Mouse (Mus musculus): ENCODE measurements at regions not wholly inside any gene's neighbourhood (a gene's known extent, or its start where the extent isn't known, plus 50 kb on each side); places are given as distances from the start of the nearest gene placed in this dataset.

DNA sequence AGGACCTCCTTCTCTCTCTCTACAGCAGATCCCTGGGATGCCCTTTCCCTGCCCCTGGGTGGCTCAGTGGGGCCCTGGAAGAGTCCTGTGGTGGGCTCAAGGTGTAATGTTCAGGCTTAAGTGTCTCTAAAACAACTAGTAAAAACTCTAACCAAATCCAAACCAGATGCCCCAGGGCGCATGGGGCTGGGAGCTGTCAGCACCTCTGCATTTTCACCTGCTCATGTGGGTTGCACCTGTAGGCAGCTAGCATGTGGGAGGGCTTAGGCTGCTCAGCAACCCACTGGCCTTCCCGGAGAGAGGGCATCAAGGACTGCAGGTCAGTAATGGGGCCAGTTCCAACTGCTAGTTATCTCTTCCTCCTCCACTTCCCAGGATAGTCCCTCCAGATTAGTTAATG, 104.8 kb upstream of the Gm12830 start:
- no peak for DNase-seq (ENCODE audit: low read depth, low spot score)

DNA sequence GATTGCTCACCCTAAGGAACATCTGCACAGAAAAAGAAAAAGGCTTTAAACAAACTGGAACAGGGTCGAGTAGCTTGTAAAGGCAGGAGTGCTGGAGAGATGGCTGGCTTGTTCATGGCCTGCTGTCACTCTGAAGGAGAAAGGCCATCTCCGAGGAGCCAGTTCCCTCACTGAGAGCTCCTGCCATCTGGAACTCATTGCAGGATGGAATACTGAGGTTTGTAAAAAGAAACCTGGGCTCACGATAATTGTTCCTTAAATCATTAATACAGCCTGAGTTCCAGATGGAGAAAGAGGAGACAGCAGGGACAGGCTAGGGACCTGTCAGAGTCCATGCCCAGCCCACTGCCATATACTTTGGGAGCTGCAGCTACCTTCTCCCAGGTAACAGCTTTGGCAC, 100.8 kb upstream of the Gm12830 start:
- DNase-seq (ENCODE audit: low read depth, low spot score) = no peak

DNA sequence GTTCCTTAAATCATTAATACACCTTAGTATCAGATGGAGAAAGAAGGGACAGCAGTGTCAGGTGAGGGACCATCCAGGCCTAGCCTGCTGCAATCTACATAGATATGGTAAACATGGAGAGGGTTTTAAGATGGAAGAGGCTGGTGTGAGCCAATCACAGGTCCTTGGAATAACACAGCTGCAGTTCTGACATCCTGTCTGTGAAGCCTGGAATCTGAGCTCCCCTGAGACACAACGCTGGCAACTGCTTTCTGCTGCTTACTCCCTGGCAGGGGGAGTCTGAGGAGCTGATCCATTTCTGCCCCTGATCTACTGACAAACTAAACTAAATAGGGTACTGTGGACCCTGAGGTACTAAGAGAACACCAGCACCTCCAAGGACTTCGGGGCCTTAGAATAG, 100.1 kb upstream of the Gm12830 start:
- DNase-seq (ENCODE audit: low read depth, low spot score) = no peak

DNA sequence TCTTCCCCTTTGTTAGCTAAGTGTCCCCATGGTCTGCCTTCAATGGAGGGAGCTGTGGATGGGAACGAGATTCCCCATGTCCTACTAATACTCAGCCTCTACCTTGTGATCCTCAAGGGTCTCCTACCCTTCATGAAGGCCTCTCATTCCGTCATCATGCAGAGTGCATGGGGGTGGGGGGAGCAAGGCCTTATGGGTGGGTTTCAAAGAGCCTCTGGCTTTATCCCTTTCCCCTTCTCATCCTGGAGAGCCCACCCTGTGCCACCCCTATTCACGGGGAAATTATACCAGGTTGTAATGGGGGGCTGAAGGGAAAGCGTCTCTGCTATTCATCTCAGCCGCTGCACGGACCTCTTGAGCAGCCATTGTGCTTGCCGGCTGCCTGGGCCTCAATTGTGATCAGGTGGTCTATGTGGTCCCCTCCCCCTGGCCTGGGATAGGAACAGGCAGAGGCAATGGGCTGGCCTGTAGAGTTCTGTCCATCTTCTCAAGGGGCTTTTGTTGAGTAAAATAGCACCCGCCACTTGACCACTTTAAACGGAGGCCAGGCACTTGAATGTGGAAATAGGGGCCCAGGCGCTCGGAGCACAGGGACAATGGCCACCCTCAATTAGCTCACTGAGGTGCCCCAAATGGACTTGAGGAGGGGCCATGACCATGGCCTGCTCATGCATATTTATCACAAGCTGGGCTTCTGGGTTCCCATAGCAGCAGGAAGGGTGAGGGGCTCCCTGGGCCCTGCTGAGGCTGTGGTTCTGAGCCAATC, 93.1 kb upstream of the Gm12830 start:
- DNase-seq (ENCODE audit: low read depth, low spot score) = no peak

DNA sequence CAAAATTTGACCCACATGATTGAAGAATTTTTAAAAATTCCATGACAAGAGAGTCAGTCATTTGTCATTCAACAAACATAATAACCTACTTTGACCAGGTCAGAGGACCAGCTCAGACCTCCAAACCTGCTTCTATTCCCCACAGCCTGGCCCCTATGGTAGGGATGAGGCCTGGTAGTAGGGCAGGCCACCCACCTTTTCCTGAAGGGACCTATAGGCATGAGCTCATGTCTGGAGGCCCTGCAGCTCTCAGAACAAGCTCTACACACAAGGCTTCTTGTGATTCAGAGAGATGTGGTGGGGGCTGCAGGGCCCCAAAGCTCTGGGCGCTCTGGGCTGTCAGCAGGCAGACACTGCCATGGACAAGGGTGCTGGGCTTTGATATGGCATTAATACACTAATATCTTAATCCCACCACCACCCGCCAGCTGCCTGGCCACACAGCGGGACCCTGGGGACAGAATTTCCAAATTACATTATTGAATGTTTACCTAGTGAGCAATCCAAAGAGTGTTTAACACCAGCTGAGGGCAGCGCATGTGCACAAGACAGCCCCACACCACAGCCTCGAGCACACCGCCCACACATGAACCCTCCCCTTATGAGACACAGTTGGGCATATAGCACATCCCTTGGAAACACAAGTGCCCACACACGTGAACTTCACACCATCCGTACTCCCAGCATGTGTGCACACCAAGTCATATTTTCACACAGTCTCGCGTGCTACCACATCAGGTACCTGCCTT, 88.1 kb upstream of the Gm12830 start:
- DNase-seq (ENCODE audit: low read depth, low spot score) = no peak

DNA sequence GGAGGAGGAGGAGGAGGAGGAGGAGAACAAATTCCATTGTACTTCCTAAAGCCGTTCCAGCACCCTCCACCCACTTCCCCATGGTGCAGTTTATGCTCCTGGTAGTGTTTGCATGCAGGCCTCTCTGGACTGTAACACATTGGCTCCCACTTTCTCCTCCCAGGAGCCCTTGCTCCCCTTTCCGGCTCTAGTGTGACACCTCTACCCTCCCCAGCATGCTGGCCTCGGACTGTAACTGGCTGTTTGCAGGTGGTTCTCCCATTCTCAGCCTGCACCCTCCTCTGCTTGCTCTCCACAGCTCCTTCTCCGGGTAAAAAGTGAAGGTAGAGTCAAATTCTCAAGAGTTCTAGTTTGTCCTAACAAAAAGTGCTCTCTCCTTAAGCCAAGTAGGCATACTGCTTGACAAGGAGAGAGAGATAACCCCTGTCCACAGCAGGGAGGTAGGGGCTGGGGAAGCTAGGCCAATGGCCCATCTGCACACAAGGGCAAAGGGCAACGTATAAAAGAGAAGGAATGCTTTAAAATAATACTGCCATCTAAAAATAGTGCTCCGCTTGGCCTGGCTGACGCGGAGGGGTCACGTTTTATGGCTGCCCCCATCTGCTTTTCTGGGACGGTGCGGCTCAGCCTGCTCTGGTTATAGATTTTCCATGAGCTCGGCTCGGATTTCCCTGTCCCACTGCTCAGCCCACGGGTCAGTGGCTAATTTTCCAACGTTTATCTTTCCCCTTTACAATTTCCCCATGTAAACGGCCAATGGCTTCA, 82.4 kb upstream of the Gm12830 start:
- no peak for DNase-seq (ENCODE audit: low read depth, low spot score)

DNA sequence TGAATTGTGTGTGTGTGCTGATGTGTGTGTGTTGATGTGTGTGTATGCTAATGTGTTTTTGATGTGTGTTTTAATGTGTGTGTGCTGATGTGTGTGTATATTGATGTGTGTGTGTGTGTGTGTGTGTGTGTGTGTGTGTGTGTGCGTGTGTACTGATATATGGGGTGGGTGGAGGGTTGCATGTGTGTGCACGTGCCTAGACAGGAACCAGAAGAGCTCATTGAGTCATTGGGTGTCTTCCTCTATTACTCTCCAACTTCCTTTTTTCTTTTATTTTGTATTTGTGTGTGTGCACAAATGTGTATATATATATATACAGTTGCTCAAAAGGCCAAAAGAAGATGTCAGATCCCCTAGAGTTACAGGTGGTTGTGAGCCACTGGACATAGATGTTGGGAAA, 73.4 kb upstream of the Gm12830 start:
- DNase-seq (ENCODE audit: low read depth, low spot score) = no peak

DNA sequence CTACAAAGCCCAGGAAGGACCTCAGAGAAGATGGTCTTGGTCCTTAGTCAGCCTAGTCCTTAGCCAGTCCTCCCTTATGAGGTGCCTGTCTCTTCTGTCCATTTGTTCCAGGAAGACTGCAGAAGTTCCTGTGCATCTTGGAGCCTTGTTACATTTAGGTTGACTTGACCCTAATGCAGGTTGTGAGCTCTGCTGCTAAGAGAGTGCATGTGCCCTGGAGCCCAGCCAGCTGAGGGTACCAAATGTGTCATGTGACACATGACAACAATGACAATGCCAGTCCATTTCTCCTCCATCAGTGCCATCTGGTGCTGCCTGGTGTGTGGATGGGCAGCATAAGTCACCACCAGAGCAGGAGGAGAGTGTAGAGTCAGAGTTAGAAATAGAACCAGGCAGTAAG, 61.7 kb upstream of the Gm12830 start:
- DNase-seq (ENCODE audit: low read depth, low spot score) = no peak

DNA sequence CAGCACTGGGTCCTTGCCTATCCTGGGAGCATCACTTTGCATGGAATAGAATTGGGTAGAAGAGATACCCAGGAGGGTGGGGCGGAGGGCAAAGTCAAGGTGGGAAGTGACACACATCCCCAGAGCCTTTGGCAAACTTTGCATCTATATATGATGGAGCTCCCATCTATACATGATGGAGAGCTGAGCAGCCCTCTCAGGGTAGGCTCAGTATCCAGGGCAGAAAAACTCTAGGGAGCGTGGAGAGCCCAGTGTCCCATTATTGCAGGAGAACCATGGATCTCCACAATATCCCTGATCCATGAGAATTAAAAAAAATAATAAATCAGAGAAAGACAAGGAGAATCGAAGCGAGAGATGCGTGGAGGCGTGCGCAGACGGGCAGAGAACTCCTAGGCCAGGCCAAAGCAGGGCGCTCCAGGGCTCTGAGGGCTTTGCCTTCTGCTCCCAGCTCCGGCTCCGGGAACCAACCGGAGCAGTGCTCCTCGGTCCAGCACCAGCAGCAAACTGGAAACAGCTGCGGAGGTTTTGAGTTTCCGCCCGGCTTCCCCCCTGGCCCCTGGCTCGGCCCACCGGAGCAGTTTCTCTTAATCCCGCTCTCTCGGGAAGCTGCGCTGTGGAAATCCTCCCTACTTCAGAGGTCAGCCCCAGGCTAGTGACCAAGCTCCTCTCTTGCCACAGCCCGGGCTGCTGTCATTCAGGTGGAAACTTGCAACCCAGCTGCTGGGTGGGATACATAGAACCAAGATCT, 54.7 kb upstream of the Gm12830 start:
- no peak for DNase-seq (ENCODE audit: low read depth, low spot score)
